Mouse (Mus musculus) kidney, adult 2 months (tissue): ENCODE measurements around the gene Gatc. TPM values are rescaled to one million over a fixed set of nuclear protein-coding genes. Genes with fewer than 3 reads are reported as not detected.

Experiments
- DNase-seq: peaks from one replicate; pipeline ENCODE4 v3.0.0; 2021
- H3K27ac ChIP-seq: fragments of 200-500 bp; 2 replicates; pipeline ENCODE4 v1.5.1; 2012; ENCODE audit warnings: low read depth, low read length, control low read depth, inconsistent platforms; ENCODE audit not compliant: insufficient read depth
- H3K27me3 ChIP-seq: fragments of 200-500 bp; replicated peaks from 2 replicates; pipeline ENCODE4 v1.6.1; 2012; ENCODE audit warnings: mild to moderate bottlenecking, moderate library complexity, low read length, inconsistent platforms; ENCODE audit not compliant: control insufficient read depth, insufficient read depth
- H3K36me3 ChIP-seq: fragments of 200-500 bp; 2 replicates; pipeline ENCODE4 v1.6.1; 2012; ENCODE audit warnings: mild to moderate bottlenecking, moderate library complexity, low read length, inconsistent platforms; ENCODE audit not compliant: control insufficient read depth, insufficient read depth
- H3K4me1 ChIP-seq: fragments of 200-500 bp; 2 replicates; pipeline ENCODE4 v1.6.1; 2011; ENCODE audit warnings: low read length; ENCODE audit not compliant: control insufficient read depth, insufficient read depth
- H3K4me3 ChIP-seq: fragments of 200-500 bp; 2 replicates; pipeline ENCODE4 v1.5.1; 2011; ENCODE audit warnings: mild to moderate bottlenecking, low read depth, low read length, control low read depth; ENCODE audit not compliant: insufficient read depth
- CTCF ChIP-seq: fragments of 200-500 bp; conservative IDR thresholded peaks from 2 replicates; pipeline ENCODE4 v1.5.1; 2011; ENCODE audit warnings: low read depth, mild to moderate bottlenecking, control low read depth, low read length, moderate library complexity, mixed read lengths; ENCODE audit not compliant: insufficient read depth, insufficient read length
- POLR2A ChIP-seq: fragments of 200-500 bp; IDR thresholded peaks from one replicate; pipeline ENCODE4 v1.6.1; 2011; ENCODE audit warnings: low read depth, low read length, control low read depth
- WGBS: fragments of 180-500 bp; shearing (Covaris S2); methylation state at CpG from one replicate; pipeline ENCODE4 v1.1.7; 2018; 5-methylcytosine and 5-hydroxymethylcytosine counted together
- polyA plus RNA-seq: library from polyadenylated mRNA; depleted of rRNA; stranded (reverse); fragments of >200 nt; gene quantifications from 2 replicates; pipeline ENCODE4 v1.2.3, GENCODE M21; 2012; rRNA removed

Gatc gene
- polyA plus RNA-seq, 1 experiment = 16.0 TPM

DNA sequence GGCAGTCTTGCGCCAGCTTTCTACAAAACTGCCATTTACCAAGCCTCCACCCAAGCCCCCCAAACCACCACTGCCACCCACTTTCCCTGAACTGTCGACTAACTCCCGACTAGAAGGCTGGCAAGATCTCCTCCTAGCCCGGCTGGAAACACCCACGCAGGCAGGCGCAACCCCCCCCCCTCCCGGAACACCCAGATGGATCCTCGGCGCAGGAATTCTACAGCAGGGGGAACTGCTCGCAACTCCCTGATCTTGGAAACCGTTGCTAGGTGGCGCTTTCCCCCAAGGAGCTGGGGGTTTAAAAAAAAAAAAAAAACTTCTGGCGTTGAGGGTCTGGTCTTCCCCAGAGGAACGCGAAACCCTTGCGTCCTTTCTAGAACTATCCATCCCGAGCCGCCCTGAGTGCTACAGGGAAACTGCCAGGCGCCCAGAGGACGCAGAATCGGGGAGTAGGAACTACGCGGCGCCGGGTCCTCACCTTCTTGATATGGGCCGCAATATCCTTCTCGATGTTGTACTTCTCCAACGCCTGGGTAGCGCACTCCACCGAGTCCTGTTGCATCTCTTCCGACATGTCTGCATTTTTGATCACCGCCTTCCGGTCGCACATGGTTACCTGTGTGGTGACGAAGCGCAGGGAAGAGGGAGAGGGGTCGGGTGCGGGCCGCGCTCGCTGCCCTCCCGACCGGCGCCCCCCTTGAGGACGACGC, 40.8 kb downstream of the Gatc start:
- 1% methylated on average over 46 of the region's 46 CpGs for WGBS
- H3K4me3 ChIP-seq = peak overlapping the region; percentile 80
- peak overlapping the region; percentile 70 for H3K27ac ChIP-seq
- peaks cover 11% of the 10 kb centered on the region for H3K4me1 ChIP-seq
- H3K36me3 ChIP-seq = peaks cover 3% of the 10 kb centered on the region; the same call in 1 of the 2 replicates
- DNase-seq = peak; percentile 76
- TF ChIP-seq POLR2A = no peak
- 0 out of 2 replicates have a peak, but pooled peaks have one; percentile 16 for TF ChIP-seq CTCF
- H3K27me3 ChIP-seq = no peaks in the 10 kb centered on the region

DNA sequence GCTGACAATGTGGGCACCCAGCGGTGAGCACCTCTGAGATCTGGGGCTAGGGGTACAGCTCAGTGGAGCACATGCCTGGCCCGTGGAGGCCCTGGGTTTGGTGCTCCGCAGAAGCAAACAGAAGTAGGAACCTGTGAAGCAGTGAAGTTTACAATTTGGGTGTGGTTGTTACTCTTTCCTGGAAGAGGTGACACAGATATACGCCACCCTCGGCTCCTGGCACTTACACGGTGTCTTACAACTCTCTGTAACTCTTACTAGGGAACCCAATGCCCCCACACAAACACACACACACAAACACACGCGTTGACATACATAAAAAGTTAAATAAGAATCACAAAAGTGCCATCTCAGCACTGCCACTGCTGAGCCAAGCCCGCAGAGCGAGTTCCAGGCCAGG, 44.6 kb downstream of the Gatc start:
- Histone ChIP-seq H3K27me3 (no peaks in the 10 kb centered on the region), H3K36me3 (peaks cover 3% of the 10 kb centered on the region; the same call in 1 of the 2 replicates), H3K4me3 (no peak overlapping the region), H3K4me1 (peaks cover 6% of the 10 kb centered on the region), H3K27ac (no peak overlapping the region)
- TF ChIP-seq CTCF (no peak), POLR2A (no peak)
- WGBS = 73% methylated on average over 10 of the region's 10 CpGs
- no peak for DNase-seq

DNA sequence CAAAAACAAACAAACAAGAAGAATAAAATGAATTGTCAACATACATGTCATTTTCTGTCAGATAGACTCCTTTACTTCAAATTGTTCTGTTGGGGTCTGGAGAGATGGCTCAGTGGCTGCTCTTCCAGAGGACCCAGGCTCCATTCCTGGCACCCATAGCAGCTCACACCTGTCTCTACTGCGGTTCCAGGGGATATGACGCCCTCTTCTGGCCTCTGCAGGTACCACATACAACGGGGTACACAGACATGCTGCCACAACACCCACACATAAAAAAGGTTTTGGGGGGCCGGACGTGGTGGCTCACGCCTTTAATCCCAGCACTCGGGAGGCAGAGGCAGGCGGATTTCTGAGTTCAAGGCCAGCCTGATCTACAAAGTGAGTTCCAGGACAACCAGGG, 46.8 kb downstream of the Gatc start:
- H3K36me3 ChIP-seq = peaks cover 3% of the 10 kb centered on the region; the same call in 1 of the 2 replicates
- no peaks in the 10 kb centered on the region for H3K27me3 ChIP-seq
- DNase-seq = no peak
- peaks cover 3% of the 10 kb centered on the region; the same call in 1 of the 2 replicates for H3K4me1 ChIP-seq
- 93% methylated on average over 8 of the region's 8 CpGs for WGBS
- H3K27ac ChIP-seq = no peak overlapping the region
- peak; percentile 35; the same call in 1 of the 2 replicates for TF ChIP-seq CTCF
- TF ChIP-seq POLR2A = no peak
- no peak overlapping the region for H3K4me3 ChIP-seq

DNA sequence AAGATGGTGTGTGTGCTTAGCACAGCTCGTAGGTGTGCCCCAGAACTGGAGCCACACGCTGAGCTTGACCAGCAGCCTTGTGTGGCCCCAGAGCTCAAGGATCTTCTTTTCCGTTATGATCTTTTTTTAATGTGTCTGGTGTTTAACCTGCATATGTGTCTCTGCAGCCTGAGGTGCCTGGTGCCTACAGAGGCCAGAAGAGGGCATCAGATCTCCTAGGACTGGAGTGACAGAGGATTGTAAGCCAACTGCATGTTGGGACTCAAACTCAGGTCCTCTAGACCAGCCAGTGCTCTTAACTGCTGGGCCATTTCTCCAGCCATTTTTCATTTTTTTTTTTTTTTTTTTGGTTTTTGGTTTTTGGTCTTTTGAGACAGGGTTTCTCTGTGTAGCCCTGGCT, 56.2 kb downstream of the Gatc start:
- Histone ChIP-seq H3K36me3 (no peaks in the 10 kb centered on the region; the same call in none of the 2 replicates), H3K27me3 (no peaks in the 10 kb centered on the region), H3K27ac (no peak overlapping the region), H3K4me3 (no peak overlapping the region), H3K4me1 (peaks cover 3% of the 10 kb centered on the region; the same call in 1 of the 2 replicates)
- TF ChIP-seq POLR2A = no peak
- peak; percentile 55 for TF ChIP-seq CTCF
- whole genome bisulfite sequencing = 75% methylated on average over 3 of the region's 3 CpGs
- no peak for DNase-seq

Other genes with a start within 250 kb of the Gatc start
- gene Gm10401, start 242.9 kb downstream of the Gatc start, polyA plus RNA-seq = not detected in 2 replicates
- gene Acads, start 221.8 kb downstream of the Gatc start, polyA plus RNA-seq = 220 and 241 TPM in 2 replicates
- gene Unc119b, start 206.2 kb downstream of the Gatc start, polyA plus RNA-seq = 138 and 141 TPM in 2 replicates
- gene Mlec, start 183.0 kb downstream of the Gatc start, polyA plus RNA-seq = 202 and 209 TPM in 2 replicates
- 1.7 and 2.6 TPM in 2 replicates for gene Cabp1, start 146.8 kb downstream of the Gatc start, polyA plus RNA-seq
- gene Pop5, start 105.3 kb downstream of the Gatc start, polyA plus RNA-seq = 132 and 160 TPM in 2 replicates
- 129 and 144 TPM in 2 replicates for gene Rnf10, start 68.3 kb downstream of the Gatc start, polyA plus RNA-seq
- gene Coq5, start 61.5 kb downstream of the Gatc start, polyA plus RNA-seq = 19.5 and 25.1 TPM in 2 replicates
- 108 and 129 TPM in 2 replicates for gene Dynll1, start 40.2 kb downstream of the Gatc start, polyA plus RNA-seq
- 39.2 and 44.8 TPM in 2 replicates for gene Srsf9, start 14.0 kb downstream of the Gatc start, polyA plus RNA-seq
- 15.9 and 20.1 TPM in 2 replicates for gene Triap1, start within 50 bp of the Gatc start, polyA plus RNA-seq
- gene Cox6a1, start 7.8 kb upstream of the Gatc start, polyA plus RNA-seq = 4,626 and 5,972 TPM in 2 replicates
- 2.0 and 2.5 TPM in 2 replicates for gene Msi1, start 88.4 kb upstream of the Gatc start, polyA plus RNA-seq
- gene Pla2g1b, start 125.1 kb upstream of the Gatc start, polyA plus RNA-seq = 0.74 TPM in 1 of 2 replicates, not detected in the other
- gene Sirt4, start 143.5 kb upstream of the Gatc start, polyA plus RNA-seq = 34.0 and 49.3 TPM in 2 replicates
- gene Pxn, start 165.5 kb upstream of the Gatc start, polyA plus RNA-seq = 101 and 122 TPM in 2 replicates
- 1,267 and 1,337 TPM in 2 replicates for gene Rplp0, start 218.3 kb upstream of the Gatc start, polyA plus RNA-seq
- gene Gcn1l1, start 224.1 kb upstream of the Gatc start, polyA plus RNA-seq = 42.2 and 45.4 TPM in 2 replicates